Mouse (Mus musculus): ENCODE measurements around the gene Gm49361. TPM values are rescaled to one million over a fixed set of nuclear protein-coding genes. Genes with fewer than 3 reads are reported as not detected.
"Not testable (repeated sequence)": the region's sequence is repeated elsewhere in the genome, so short reads cannot be mapped to it uniquely, and the experiment has no call there.

The Gm49361 gene
- polyA plus RNA-seq, 1 experiment: 4.2 TPM

- no peaks in the 10 kb centered on the region for H3K36me3 ChIP-seq (ENCODE audit: control insufficient read depth, insufficient read depth, low read length)
- H3K27me3 ChIP-seq (ENCODE audit: control insufficient read depth, insufficient read depth, low read length): no peaks in the 10 kb centered on the region
- no peaks in the 10 kb centered on the region for H3K4me1 ChIP-seq (ENCODE audit: control insufficient read depth, insufficient read depth, low read length)
- TF ChIP-seq CTCF (IDR thresholded peaks at IDR 0.05; ENCODE audit: control insufficient read depth, insufficient read depth, insufficient replicate concordance, low read depth, low read length) (no peak), POLR2A (IDR thresholded peaks at IDR 0.05; ENCODE audit: control insufficient read depth, low read depth, low read length) (no peak)
- H3K27ac ChIP-seq (ENCODE audit: control insufficient read depth, insufficient read depth, low read depth, low read length): no peak overlapping the region
- H3K4me3 ChIP-seq (ENCODE audit: control insufficient read depth, low read depth, low read length): no peak overlapping the region
Observed at GRCm38 (mm10) chr14:57760447-57761412, 14.8 kb upstream of the Gm49361 start.

- Histone ChIP-seq H3K27ac (ENCODE audit: control insufficient read depth, insufficient read depth, low read depth, low read length) (no peak within 1 kb of the TSS), H3K4me1 (ENCODE audit: control insufficient read depth, insufficient read depth, low read length) (no peaks in the 10 kb centered on the region), H3K4me3 (ENCODE audit: control insufficient read depth, low read depth, low read length) (no peak within 1 kb of the TSS), H3K36me3 (ENCODE audit: control insufficient read depth, insufficient read depth, low read length) (no peaks in the 10 kb centered on the region), H3K27me3 (ENCODE audit: control insufficient read depth, insufficient read depth, low read length) (no peaks in the 10 kb centered on the region)
- TF ChIP-seq POLR2A (IDR thresholded peaks at IDR 0.05; ENCODE audit: control insufficient read depth, low read depth, low read length): no peak
- TF ChIP-seq CTCF (IDR thresholded peaks at IDR 0.05; ENCODE audit: control insufficient read depth, insufficient read depth, insufficient replicate concordance, low read depth, low read length): no peak
Observed at GRCm38 (mm10) chr14:57758237-57758636, 12.3 kb upstream of the Gm49361 start, which contains the start of gene Lats2. TSS of gene Lats2 (minus strand) at chr14:57758388.

- Histone ChIP-seq H3K27me3 (ENCODE audit: control insufficient read depth, insufficient read depth, low read length) (no peaks in the 10 kb centered on the region), H3K36me3 (ENCODE audit: control insufficient read depth, insufficient read depth, low read length) (no peaks in the 10 kb centered on the region), H3K27ac (ENCODE audit: control insufficient read depth, insufficient read depth, low read depth, low read length) (no peak overlapping the region), H3K4me1 (ENCODE audit: control insufficient read depth, insufficient read depth, low read length) (no peaks in the 10 kb centered on the region), H3K4me3 (ENCODE audit: control insufficient read depth, low read depth, low read length) (no peak overlapping the region)
- TF ChIP-seq CTCF (IDR thresholded peaks at IDR 0.05; ENCODE audit: control insufficient read depth, insufficient read depth, insufficient replicate concordance, low read depth, low read length) (no peak), POLR2A (IDR thresholded peaks at IDR 0.05; ENCODE audit: control insufficient read depth, low read depth, low read length) (no peak)
Observed at GRCm38 (mm10) chr14:57756094-57756493, 10.2 kb upstream of the Gm49361 start.

- Histone ChIP-seq H3K27ac (ENCODE audit: control insufficient read depth, insufficient read depth, low read depth, low read length) (no peak overlapping the region), H3K4me3 (ENCODE audit: control insufficient read depth, low read depth, low read length) (no peak overlapping the region), H3K27me3 (ENCODE audit: control insufficient read depth, insufficient read depth, low read length) (no peaks in the 10 kb centered on the region), H3K4me1 (ENCODE audit: control insufficient read depth, insufficient read depth, low read length) (no peaks in the 10 kb centered on the region), H3K36me3 (ENCODE audit: control insufficient read depth, insufficient read depth, low read length) (no peaks in the 10 kb centered on the region)
- TF ChIP-seq CTCF (IDR thresholded peaks at IDR 0.05; ENCODE audit: control insufficient read depth, insufficient read depth, insufficient replicate concordance, low read depth, low read length) (no peak), POLR2A (IDR thresholded peaks at IDR 0.05; ENCODE audit: control insufficient read depth, low read depth, low read length) (no peak)
Observed at GRCm38 (mm10) chr14:57755661-57756060, 9.8 kb upstream of the Gm49361 start.

GRCm38 (mm10) chr14:57753351-57753992, 7.6 kb upstream of the Gm49361 start:
- no peaks in the 10 kb centered on the region for H3K27me3 ChIP-seq (ENCODE audit: control insufficient read depth, insufficient read depth, low read length)

GRCm38 (mm10) chr14:57751006-57751405, 5.1 kb upstream of the Gm49361 start:
- not testable (repeated sequence) for H3K27ac ChIP-seq (ENCODE audit: control insufficient read depth, insufficient read depth, low read depth, low read length); H3K36me3 ChIP-seq (ENCODE audit: control insufficient read depth, insufficient read depth, low read length); H3K27me3 ChIP-seq (ENCODE audit: control insufficient read depth, insufficient read depth, low read length); H3K4me1 ChIP-seq (ENCODE audit: control insufficient read depth, insufficient read depth, low read length); H3K4me3 ChIP-seq (ENCODE audit: control insufficient read depth, low read depth, low read length)

More at GRCm38 (mm10) chr14:57753351-57753992, 7.6 kb upstream of the Gm49361 start:
- no peak for TF ChIP-seq POLR2A (IDR thresholded peaks at IDR 0.05; ENCODE audit: control insufficient read depth, low read depth, low read length)
- TF ChIP-seq CTCF (IDR thresholded peaks at IDR 0.05; ENCODE audit: control insufficient read depth, insufficient read depth, insufficient replicate concordance, low read depth, low read length): no peak
- Histone ChIP-seq H3K4me1 (ENCODE audit: control insufficient read depth, insufficient read depth, low read length) (no peaks in the 10 kb centered on the region), H3K36me3 (ENCODE audit: control insufficient read depth, insufficient read depth, low read length) (no peaks in the 10 kb centered on the region), H3K4me3 (ENCODE audit: control insufficient read depth, low read depth, low read length) (no peak overlapping the region), H3K27ac (ENCODE audit: control insufficient read depth, insufficient read depth, low read depth, low read length) (no peak overlapping the region)

- H3K4me3 ChIP-seq (ENCODE audit: control insufficient read depth, low read depth, low read length): no peak overlapping the region
- no peaks in the 10 kb centered on the region for H3K27me3 ChIP-seq (ENCODE audit: control insufficient read depth, insufficient read depth, low read length)
- no peaks in the 10 kb centered on the region for H3K36me3 ChIP-seq (ENCODE audit: control insufficient read depth, insufficient read depth, low read length)
- TF ChIP-seq POLR2A (IDR thresholded peaks at IDR 0.05; ENCODE audit: control insufficient read depth, low read depth, low read length): no peak
- no peak for TF ChIP-seq CTCF (IDR thresholded peaks at IDR 0.05; ENCODE audit: control insufficient read depth, insufficient read depth, insufficient replicate concordance, low read depth, low read length)
- H3K27ac ChIP-seq (ENCODE audit: control insufficient read depth, insufficient read depth, low read depth, low read length): no peak overlapping the region
- peaks cover 3% of the 10 kb centered on the region for H3K4me1 ChIP-seq (ENCODE audit: control insufficient read depth, insufficient read depth, low read length)
Observed at GRCm38 (mm10) chr14:57749501-57749900, 3.6 kb upstream of the Gm49361 start.
